Comparison of ENCODE assay signal across 15 mouse cellular contexts in the genomic region with DNA sequence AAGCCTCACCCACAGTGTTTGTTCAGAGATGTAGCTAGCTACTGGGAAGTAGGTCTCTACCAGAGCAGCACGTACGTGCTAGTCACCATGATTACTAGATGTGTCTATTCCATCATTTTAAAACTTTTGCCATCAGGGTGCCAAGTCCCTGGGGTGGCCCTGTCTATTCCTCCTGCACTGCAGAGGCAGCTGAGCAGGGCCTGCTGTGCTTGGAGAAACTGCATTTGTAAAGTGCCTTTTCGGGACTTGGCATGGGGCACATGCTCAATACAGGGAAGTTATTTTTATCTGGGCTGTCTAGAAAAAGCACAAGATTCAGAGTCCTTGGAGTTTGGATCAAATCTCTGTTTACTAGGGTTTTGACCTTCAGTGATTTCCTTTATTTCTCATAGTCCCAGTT.
DNase-seq lines count a peak whose midpoint lies in the region.
"Had no signal": no experiment of that assay in that cellular context is flagged by ENCODE, and none has a peak within 500 bp of the region (broad histone marks: within the 10 kb centered on the region; RNA-seq: fewer than 3 reads in every experiment).

No protein-coding gene starts in this region.

- DNase-seq in adrenal gland, adult 2 months = peak; percentile 51
- DNase-seq in adrenal gland, postnatal 4 days (ENCODE audit: low spot score in 2 of 2) = no peak
- DNase-seq in layer of hippocampus, adult 9-11 months = peak; percentile 28
- no peak for DNase-seq in layer of hippocampus, adult 18-20 months (ENCODE audit: low spot score in 2 of 2)
- DNase-seq in right cerebral cortex, postnatal 10 days (ENCODE audit: low spot score in 2 of 2) = peak; percentile 28 to 52
- DNase-seq in right cerebral cortex, postnatal 25 days = no peak
- DNase-seq in heart, postnatal 4 days = peak; percentile 26
- DNase-seq in forebrain, embryonic 10.5 days (ENCODE audit: extremely low spot score, low spot score) = no peak
- DNase-seq: cerebellum, postnatal 10 days; embryo, embryonic 11 days; gastrocnemius, postnatal 36 days; right cerebral cortex, adult 18-20 months had no signal

- H3K4me1 ChIP-seq in forebrain, embryonic 10.5 days = no peaks in the 10 kb centered on the region
- H3K4me1 ChIP-seq: hindbrain, embryonic 12.5 days; neural tube, embryonic 13.5 days had no signal

- no peak overlapping the region for H3K4me3 ChIP-seq in forebrain, embryonic 10.5 days
- H3K4me3 ChIP-seq: hindbrain, embryonic 12.5 days; layer of hippocampus, adult 2 months; neural tube, embryonic 13.5 days had no signal

- no peaks in the 10 kb centered on the region for H3K27me3 ChIP-seq in forebrain, embryonic 10.5 days (ENCODE audit: poor library complexity, severe bottlenecking)
- H3K27me3 ChIP-seq: hindbrain, embryonic 12.5 days; neural tube, embryonic 13.5 days had no signal

- H3K9me3 ChIP-seq in forebrain, embryonic 10.5 days = peaks cover 6% of the 10 kb centered on the region

- H3K27ac ChIP-seq in forebrain, embryonic 10.5 days = no peak overlapping the region
- H3K27ac ChIP-seq: hindbrain, embryonic 12.5 days; layer of hippocampus, adult 2 months; neural tube, embryonic 13.5 days had no signal

- H3K36me3 ChIP-seq in forebrain, embryonic 10.5 days (replicated peaks) = no peaks in the 10 kb centered on the region
- H3K36me3 ChIP-seq: hindbrain, embryonic 12.5 days; neural tube, embryonic 13.5 days had no signal

- 89% methylated on average over 3 of the region's 3 CpGs for WGBS in forebrain, embryonic 10.5 days

Comparison
In these comparisons a context has a peak if more than half of its experiments do, and no peak if none do; other contexts are left out.
1. DNase-seq: peak in adrenal gland, adult 2 months (single experiment), layer of hippocampus, adult 9-11 months (single experiment), right cerebral cortex, postnatal 10 days (2 of 2) and heart, postnatal 4 days (single experiment); none in adrenal gland, postnatal 4 days (0 of 2), layer of hippocampus, adult 18-20 months (0 of 2), right cerebral cortex, postnatal 25 days (single experiment) and forebrain, embryonic 10.5 days (single experiment).